Mouse (Mus musculus) heart, adult 2 months (tissue): ENCODE results near the gene Rab19.

Experiments
- CTCF ChIP-seq: fragments of 200-600 bp; IDR thresholded peaks from 2 replicates; pipeline ENCODE4 v1.8.1; 2022; ENCODE audit warnings: antibody characterized with exemption, mild to moderate bottlenecking, moderate library complexity
- EP300 ChIP-seq: fragments of 200-500 bp; IDR thresholded peaks from 2 replicates; pipeline ENCODE4 v1.6.1; 2011; ENCODE audit warnings: low read depth, low read length, control low read depth; ENCODE audit not compliant: insufficient read depth
- POLR2A ChIP-seq: fragments of 200-500 bp; IDR thresholded peaks from 2 replicates; pipeline ENCODE4 v1.6.1; 2011; ENCODE audit warnings: mild to moderate bottlenecking, low read depth, low read length, control low read depth; ENCODE audit not compliant: insufficient read depth

DNA sequence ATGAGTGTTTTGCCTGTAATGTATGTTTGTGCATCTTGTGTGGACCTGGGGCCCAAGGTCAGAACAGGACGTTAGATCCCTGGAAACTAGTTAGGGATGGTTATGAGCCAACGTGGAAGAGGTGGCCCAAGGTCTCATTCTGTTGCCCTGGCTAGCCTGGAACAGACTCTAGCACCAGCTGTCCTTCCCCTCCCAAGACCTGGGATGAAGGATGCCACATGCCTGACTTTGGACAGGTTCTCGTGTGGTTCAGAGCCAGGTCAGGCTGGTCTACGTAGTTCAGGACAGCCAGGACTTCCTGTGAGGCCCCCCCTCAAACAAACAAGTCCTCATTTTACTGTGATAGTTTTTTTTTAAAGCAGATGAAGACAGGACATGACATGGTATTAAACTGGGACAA is 14.9 kb downstream of the Rab19 start:
- no peak for TF ChIP-seq POLR2A
- no peak for TF ChIP-seq CTCF
- no peak for TF ChIP-seq EP300
